Mouse (Mus musculus) hematopoietic stem cell, adult 5-6 weeks (primary cell): ENCODE measurements around the gene Tkfc. TPM values are rescaled to one million over a fixed set of nuclear protein-coding genes. Genes with fewer than 3 reads are reported as not detected.
"Not testable (repeated sequence)": the region's sequence is repeated elsewhere in the genome, so short reads cannot be mapped to it uniquely, and the experiment has no call there.

Experiments
- ATAC-seq, 2 experiments: fragments of 125-278 bp in 1 of 2; replicated peaks in 1 of 2; 2 replicates each; pipeline ENCODE4 v1.8.0; 2016 to 2017; ENCODE audit warnings: inconsistent platforms in 2 of 2, mild to moderate bottlenecking in 2 of 2, moderate number of reproducible peaks in 2 of 2, low read depth in 1 of 2, moderate TSS enrichment in 1 of 2; ENCODE audit not compliant: low FRiP score in 2 of 2, poor library complexity in 2 of 2, severe bottlenecking in 2 of 2, insufficient read depth in 1 of 2, low TSS enrichment in 1 of 2
- total RNA-seq: library from RNA; stranded (forward); fragments of 172-1452, 232-1000 nt; gene quantifications from 2 replicates; pipeline ENCODE4 v1.2.3, GENCODE M21; 2017

Gene Tkfc
- total RNA-seq, 1 experiment from 2014 or later: 7.3 TPM

DNA sequence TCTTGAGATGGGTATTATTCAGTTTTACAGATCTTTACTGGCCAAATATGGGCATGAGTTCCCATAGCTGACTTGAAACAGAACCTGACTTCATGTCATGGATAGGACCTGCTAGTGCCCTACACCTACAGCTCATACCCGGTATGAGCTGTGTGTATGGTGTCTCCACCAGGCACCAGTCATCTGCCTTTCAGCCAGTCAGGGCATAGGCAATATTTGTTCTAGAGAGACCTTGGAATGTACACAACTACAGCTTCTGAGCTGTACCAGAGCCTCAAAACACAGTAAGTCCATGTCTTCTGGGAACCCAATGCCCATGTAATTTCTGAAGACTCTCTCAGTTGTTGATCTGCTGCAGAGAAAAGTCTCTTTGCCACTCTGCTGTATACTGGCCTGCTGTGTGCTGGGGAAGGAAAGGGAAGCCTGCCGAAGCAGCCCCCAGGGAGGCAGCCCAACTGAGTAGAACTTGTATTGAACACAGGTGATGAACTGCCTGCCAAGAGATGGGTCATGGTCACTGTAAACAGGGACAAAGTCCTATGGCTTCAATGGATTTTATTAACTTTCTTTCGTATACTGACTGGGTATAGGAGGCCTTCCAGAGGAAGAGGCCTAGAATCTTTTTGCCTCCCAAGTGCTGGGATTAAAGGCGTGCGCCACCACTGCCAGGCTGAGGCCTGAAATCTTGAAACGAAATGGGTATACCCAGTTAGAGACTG, 13.6 kb downstream of the Tkfc start:
- no peak for ATAC-seq

DNA sequence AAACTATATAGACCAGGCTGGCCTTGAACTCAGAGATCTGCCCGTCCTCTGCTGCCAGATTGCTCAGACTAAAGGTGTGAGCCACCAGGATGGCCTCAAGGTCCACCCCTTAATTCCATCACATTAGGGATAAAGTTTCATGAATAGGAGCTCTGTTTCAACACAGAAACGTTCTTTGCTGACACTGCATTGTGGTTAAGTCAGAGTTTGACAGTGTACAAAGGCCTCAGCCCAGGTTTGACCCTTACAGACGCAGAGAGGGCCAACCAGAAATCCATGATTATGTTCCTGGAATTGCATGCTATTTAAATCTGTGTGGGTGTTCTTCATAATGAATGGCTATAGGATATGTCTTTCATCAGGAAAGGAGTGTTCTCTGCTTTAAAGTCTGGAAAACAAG, 15.2 kb downstream of the Tkfc start:
- no peak for ATAC-seq

DNA sequence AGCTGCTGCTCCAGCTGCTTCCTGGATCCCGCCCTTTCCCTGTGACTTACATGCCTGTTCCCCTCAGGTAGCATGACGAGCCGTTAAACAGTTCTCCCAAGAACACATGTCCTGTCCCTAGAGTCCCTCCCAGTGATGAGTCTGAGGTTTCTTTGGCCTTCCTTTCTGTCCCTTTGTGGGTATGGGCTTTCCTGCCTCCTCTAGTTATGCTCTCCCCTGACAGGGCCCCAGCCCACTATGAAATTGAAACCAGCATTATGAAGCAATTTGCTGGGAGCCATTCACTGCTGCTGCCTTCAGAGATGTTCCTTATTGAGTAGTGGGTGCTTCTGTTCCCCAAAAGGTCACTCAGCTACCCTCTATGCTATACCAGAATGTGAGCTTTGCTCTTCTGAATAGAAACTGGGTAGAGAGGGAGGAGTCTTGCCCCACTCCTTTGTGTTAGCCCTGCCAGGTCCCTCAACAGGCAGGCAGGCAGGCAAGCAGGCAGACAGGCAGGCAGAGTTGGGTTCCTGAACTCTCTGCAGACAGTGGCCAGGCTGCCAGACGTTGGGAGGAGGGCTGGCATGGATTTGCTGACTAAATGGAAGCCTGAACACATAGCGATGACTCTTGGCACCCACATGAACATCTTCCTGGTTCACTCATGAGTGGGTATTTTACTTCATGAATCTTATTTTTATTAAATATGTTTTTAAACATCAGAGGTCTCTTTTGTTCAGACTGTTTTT, 16.2 kb downstream of the Tkfc start:
- ATAC-seq: peak; percentile 77 to 80

DNA sequence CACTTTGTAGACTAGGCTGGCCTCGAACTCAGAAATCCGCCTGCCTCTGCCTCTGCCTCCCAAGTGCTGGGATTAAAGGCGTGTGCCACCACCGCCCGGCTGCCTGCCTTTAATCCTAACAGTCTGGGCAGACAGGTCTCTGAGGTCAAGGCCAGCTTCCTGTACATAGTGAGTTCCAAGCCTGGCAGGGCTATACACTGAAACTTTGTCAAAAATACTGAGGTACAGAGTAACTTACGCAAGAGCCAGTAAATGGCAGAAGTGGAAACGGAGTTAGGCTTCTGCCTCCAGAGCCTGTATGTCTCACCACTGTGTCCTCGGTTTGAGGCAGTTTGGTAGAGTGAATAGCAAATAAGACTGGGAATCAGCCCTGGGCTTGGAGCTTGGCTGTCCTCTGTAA, 18.2 kb downstream of the Tkfc start:
- ATAC-seq: no peak

DNA sequence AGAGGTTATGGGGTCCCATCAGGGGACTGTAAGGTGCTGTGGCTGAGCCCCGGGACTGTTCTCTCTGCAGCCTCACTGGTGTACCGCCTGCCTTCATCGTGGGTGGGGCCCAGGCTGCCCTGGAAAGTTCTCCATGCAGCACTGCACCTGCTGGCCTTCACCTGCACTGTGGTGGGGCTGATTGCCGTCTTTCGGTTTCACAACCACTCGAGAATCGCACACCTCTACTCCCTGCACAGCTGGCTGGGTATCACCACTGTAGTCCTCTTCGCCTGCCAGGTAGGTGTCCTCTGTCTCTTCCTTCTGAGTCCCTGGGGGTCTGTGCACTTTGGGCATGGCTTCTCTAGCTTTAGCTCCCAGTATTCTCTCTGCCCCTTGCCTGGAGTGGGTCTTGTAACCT, 20.3 kb downstream of the Tkfc start:
- ATAC-seq: no peak

DNA sequence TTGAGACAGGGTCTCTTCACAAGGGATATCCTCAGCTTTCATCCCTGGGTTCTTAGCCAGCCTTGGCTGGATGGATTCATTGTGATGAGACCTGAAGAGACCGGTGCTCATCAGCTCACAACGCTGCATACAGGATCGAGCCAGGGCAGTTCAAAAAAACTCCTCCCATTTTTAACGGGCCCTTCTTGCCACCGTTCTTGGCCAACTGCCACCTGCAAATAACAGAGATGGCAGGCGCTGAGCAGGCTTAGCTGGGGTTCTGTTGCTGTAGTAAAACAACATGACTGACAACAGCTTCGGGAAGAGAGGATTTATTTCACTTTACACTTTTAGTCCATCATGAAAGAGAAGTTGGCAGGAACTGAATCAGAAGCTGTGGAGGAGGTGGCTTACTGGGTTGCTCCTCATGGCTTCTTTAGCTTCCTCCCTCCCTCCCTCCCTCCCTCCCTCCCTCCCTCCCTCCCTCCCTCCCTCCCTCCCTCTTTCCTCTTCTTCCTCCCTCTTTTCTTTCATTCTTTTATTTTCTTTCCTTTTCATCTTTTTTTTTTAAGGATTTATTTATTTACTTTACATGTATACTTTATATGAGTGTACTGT, 21.8 kb downstream of the Tkfc start:
- no peak for ATAC-seq

DNA sequence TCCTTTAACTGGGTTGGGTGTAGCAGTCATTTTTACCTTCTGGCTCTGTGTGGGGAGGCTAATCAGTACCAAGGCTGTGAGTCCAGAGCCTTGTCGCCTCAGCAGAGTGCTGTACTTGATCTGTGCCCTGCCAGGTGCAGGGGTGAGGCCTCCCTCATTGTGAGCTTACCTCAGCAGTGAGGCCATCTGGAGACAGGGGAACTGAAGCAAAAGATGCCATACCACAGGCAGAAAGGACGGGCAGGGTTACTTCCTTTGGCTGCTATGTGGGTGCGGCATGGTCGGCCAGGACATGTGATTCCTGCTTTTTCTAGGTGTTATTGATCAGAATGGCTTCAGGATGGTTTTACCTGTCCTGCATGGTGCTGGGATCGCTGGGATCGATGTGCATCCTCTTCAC, 23.5 kb downstream of the Tkfc start:
- ATAC-seq: no peak

DNA sequence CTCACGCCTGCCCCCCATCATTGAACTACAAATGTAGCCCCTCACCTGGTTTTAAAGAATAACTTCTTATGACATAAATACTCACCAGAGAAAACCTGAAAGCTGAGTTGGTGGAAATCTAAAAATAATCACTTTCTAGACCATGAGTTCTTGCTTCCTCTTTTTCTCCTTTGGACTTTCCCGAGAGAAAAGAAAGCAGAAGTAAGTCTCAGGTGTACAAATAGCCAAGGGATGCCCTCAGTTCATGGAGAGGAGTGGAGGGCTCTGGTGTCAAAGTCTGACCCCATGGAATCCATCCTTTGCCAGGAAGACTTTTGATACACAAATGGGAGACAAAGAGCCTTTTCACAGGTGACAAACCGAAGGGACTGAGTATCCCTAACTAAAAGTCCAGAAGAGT, 24.7 kb downstream of the Tkfc start:
- ATAC-seq: peak in 1 of 2 experiments; percentile 25; a peak in 1 of 4 replicates

DNA sequence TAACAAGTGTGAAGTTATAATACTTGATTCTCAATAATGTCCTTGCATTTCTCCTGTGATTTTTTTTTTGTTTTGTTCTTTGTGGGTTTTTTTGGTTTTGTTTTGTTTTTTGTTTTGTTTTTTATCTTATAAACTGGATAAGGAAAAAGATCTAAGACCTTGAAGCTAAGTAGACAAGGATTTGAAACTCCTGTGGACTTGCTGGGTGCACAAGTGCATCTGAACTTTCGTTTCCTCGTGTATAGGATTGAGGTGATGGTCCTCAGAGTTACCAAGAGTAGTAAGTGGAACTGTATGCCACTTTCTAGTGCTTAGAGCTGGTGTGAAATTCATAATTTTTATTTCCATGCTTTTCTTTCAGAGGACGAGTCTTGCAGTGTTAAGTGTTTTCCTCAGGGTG, 25.4 kb downstream of the Tkfc start:
- no peak for ATAC-seq

DNA sequence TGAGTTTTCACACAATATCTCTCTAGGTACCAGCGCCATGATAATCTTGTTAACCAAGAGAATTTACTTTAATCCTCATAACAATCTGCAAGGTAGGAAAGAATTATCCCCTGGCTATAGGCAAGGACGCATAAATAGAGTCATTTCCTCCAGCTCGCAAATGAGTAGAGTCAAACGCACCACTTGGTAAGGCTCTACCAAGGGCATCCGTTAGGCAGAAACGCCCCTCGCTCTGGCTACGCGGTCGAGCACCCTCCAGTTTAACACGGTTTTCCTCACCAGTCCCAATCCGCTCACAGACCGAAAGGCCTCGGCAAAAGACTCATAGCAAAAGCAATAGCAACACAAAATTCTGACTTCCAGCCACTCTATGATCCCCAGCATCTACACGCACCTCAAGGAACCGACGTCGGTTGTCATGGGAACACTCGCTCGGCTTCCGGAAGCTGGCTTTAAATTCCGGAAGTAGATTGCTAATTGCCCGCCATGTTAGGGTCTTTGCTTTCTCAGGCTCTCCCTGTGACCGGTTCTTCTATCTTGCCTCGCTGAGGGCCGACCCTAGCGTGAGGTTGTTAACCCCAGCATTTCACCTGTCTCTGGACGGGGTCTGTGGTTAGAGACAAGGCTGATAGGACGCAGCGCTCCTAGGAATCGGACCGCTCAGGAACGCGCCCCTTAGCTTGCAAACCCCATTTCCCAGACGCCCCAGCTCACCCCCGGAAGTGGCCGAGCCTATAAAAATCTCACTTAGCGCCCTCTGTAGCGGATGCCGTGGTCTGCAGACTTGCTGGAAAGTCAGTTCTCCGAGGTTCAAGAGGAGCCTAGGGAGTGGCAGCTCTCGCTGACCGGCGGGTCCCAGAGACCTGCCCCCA, 28.5 kb downstream of the Tkfc start, which contains the start of the genes Cyb561a3 and Tmem138:
Cyb561a3 (plus strand) TSS at position 483 of the 872 bp plus-strand sequence.
Tmem138 (minus strand) TSS at position 673 of the 872 bp plus-strand sequence.
- peak; percentile 87 to 94 for ATAC-seq

DNA sequence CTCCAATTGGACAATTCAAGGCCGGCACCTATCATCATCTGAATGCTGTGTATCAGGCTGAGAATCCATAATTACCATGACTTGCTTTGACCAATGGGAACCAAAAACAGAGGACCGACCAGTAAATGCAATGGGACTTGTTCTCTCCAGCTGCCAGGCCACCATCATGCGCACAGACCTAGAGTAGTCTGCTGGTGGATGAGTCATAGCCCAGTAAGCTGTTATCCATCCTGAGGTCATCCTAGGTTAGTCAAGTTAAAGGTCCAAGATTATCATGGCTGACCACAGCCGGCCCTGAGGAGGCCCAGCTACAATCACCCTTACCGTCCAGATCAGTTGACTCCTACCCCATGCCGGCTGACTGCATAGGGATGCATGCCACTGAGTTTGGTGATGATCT, 35.8 kb downstream of the Tkfc start:
- ATAC-seq: no peak

DNA sequence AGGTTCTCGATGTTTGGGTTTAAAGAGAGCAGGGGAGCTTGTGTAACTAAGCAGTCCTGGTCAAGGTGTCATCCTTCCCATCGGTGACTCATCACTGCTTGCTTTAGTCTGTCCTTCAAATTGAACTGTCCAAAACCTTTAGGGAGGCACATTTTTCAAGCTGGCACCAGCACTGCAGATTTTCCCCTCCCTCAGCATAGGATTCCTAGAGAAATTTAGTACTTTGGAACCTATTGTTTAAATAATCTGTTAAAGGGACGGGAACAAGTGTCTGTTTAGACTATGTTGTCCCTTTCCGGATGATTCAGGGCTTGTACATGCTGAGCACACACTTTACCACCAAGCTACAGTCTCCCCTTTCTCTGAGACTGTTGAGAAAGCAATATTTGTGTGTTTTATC, 40.2 kb downstream of the Tkfc start:
- no peak for ATAC-seq

DNA sequence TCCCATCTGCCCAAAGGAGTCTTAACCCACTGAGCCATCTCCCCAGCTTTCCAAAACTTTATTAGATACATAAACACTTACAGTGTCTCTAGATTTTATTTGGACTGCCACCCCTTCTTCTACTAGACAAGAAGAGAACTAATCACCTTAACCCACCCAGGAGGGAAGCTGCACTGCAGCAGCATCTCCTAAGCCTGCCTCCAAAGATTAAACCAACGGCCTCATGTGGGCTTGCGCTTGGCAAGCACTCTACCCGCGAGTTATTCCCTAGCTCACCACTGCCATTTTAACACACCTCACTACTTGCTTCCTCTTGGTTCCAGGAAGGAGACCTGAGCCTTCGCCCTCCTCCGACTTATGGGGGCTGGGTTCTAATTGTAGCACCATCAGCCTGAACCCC, 41.2 kb downstream of the Tkfc start:
- no peak for ATAC-seq

DNA sequence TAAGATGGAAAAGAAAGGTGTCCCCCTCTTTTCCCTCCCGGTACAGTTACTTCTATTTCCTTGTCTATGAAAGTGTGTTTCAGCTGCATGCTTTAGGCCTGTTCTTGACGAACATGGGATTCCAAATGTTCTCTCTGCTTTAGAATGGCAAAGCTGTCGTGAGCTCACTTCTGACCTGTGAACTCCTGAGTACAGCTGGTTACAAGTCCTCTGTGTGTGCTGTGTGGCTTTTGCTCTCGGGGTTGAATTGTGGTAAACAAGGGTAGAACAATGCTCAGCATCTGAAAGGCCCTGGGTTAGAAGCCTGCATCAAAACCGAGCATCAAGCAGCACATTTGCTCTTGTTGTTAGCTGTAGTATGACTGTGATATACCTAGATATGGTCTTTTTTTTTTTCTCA, 43.1 kb downstream of the Tkfc start:
- ATAC-seq: no peak

DNA sequence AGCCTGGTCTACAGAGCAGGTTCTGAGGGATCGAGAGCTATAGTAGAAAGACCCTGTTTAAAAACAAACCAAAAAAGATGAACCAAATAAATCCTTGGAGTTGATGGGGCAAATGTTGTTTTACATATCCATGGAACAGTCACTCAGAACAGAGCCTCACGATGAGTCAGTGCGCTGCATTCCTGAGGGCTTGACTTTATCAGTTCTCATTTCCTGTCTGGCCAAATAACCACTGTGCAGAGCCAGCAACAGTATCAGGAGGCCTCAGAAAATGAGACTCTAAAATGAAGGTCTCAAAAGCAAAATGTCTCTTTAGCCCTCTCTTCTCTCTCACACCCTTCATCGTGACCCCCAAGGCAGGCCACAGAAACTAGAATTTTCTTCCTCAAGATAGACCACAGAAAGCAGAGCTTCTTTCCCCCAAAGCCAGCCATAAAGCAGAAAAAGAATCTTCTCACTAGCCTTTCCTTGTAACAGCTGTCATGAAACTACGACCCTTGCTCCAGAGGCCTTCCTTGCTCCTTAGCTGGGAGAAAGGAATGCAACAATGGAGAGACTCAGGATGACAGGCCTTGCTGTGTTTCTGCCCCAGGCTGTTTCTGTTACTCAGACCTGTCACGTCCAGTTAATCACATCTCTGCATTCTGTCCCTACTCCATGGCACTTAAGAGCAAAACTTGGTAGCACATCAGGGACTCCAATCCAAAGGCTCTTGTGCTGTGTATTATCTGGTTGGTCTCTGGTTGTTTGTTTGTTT, 43.7 kb downstream of the Tkfc start:
- ATAC-seq: no peak

DNA sequence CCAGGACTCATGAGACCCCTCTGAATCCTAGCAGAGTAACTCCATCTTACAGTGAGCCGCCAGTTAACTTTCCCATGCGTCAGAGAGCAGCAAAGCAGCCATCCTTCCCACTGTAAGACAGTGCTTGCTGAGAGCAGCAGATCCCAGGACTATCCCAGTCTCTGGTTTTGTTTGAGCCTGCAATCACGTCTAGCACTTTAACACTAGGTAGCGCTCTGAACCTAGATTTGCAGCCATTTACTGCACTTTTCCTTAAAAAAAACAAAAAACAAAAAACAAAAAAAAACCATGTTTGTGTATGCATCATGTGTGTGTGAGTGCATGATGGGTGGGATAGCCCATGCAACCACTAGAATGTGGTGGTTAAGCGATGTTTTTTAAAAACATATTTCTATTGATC, 45.3 kb downstream of the Tkfc start:
- no peak for ATAC-seq

DNA sequence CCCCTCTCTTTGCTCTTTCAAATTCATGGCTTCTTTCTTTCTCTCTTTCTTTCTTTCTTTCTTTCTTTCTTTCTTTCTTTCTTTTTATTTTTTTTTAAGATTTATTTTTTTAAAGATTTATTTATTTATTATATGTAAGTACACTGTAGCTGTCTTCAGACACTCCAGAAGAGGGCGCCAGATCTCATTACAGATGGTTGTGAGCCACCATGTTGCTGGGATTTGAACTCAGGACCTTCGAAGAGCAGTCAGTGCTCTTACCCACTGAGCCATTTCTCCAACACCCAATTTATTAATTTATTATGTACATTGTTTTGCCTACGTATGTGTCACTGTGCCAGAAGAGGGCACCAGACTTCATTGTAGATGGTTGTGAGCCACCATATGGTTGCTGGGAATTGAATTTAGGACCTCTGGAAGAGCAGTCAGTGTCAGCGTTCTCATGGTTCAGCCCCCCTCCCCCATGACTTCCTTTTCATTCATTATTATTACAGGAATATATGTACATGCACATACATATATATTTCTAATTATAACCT, 47.5 kb downstream of the Tkfc start:
- ATAC-seq: not testable (repeated sequence)
